In the genomic region with DNA sequence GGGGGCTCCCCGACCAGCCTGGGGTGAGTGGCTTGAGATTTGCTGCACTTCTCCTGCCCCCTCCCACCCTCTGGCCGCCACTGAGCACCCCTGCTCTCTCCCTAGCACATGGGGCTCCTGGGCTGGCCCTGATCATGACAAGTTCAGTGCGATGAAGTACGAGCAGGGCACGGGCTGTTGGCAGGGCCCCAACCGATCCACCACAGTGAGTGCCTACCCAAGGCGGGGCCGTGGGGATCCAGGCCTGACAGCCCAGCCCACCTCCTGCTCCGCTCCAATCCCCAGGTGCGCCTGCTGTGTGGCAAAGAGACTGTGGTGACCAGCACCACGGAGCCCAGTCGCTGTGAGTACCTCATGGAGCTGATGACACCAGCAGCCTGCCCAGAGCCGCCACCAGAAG, we compare ENCODE assay signal across 18 mouse cellular contexts. TPM values are rescaled to one million over a fixed set of nuclear protein-coding genes. Genes with fewer than 3 reads are reported as not detected.
DNase-seq lines count a peak whose midpoint lies in the region; ATAC-seq lines count a peak whose summit lies in the region.
"Had no signal": no experiment of that assay in that cellular context is flagged by ENCODE, and none has a peak within 500 bp of the region (broad histone marks: within the 10 kb centered on the region; RNA-seq: fewer than 3 reads in every experiment).

No protein-coding gene starts in this region.

- peak; percentile 36 to 59 for DNase-seq in cerebellum, postnatal 25 days
- no peak for DNase-seq in cerebellum, adult 8-10 months
- DNase-seq in midbrain, embryonic 11.5 days (ENCODE audit: low spot score, missing footprints), result peak; percentile 83
- no peak for DNase-seq in midbrain, embryonic 10.5 days (ENCODE audit: low spot score)
- DNase-seq: heart, postnatal 14 days; kidney, adult 8-10 months; kidney, postnatal 14 days; right cerebral cortex, postnatal 14 days; thymus, postnatal 14 days had no signal

- peak; percentile 22; the same call in 1 of the 2 replicates for ATAC-seq in midbrain, embryonic 11.5 days (ENCODE audit: low FRiP score)
- peak; percentile 27; the same call in 1 of the 2 replicates for ATAC-seq in hindbrain, embryonic 13.5 days (ENCODE audit: low FRiP score)
- peak; percentile 17; the same call in 1 of the 2 replicates for ATAC-seq in neural tube, embryonic 15.5 days (ENCODE audit: low FRiP score)
- ATAC-seq in activated CD4-positive, CD25-positive, alpha-beta regulatory T cell, adult 4 months, result no peak
- ATAC-seq in intestine, embryonic 16.5 days, result no peak

- H3K27ac ChIP-seq in midbrain, embryonic 11.5 days (ENCODE audit: low read depth, low read length), result no peak overlapping the region
- H3K27ac ChIP-seq in midbrain, embryonic 10.5 days (replicated peaks), result no peak overlapping the region
- peak overlapping the region; percentile 23; the same call in 1 of the 2 replicates for H3K27ac ChIP-seq in hindbrain, embryonic 13.5 days
- H3K27ac ChIP-seq in neural tube, embryonic 15.5 days (replicated peaks), result no peak overlapping the region
- no peak overlapping the region for H3K27ac ChIP-seq in intestine, embryonic 16.5 days (ENCODE audit: low read length)
- H3K27ac ChIP-seq: limb, embryonic 15.5 days; liver, embryonic 15.5 days; macrophage had no signal

- no peak overlapping the region for H3K4me2 ChIP-seq in midbrain, embryonic 11.5 days
- H3K4me2 ChIP-seq in hindbrain, embryonic 13.5 days, result no peak overlapping the region
- H3K4me2 ChIP-seq in neural tube, embryonic 15.5 days, result no peak overlapping the region
- no peak overlapping the region for H3K4me2 ChIP-seq in intestine, embryonic 16.5 days (ENCODE audit: low read depth, low read length)
- H3K4me2 ChIP-seq: heart, embryonic 12.5 days; limb, embryonic 15.5 days; liver, embryonic 15.5 days had no signal

- H3K4me3 ChIP-seq in midbrain, embryonic 11.5 days (ENCODE audit: low read depth, low read length), result no peak overlapping the region
- H3K4me3 ChIP-seq in midbrain, embryonic 10.5 days, result no peak overlapping the region
- H3K4me3 ChIP-seq in hindbrain, embryonic 13.5 days, result no peak overlapping the region
- no peak overlapping the region for H3K4me3 ChIP-seq in neural tube, embryonic 15.5 days (replicated peaks)
- no peak overlapping the region for H3K4me3 ChIP-seq in intestine, embryonic 16.5 days (ENCODE audit: low read length)
- H3K4me3 ChIP-seq: heart, embryonic 12.5 days; limb, embryonic 15.5 days; liver, embryonic 15.5 days had no signal

- peaks cover 39% of the 10 kb centered on the region for H3K36me3 ChIP-seq in midbrain, embryonic 11.5 days (ENCODE audit: control insufficient read depth, insufficient read depth, low read length)
- peaks cover 90% of the 10 kb centered on the region for H3K36me3 ChIP-seq in midbrain, embryonic 10.5 days
- H3K36me3 ChIP-seq in hindbrain, embryonic 13.5 days, result peaks cover 89% of the 10 kb centered on the region
- peaks cover 76% of the 10 kb centered on the region for H3K36me3 ChIP-seq in neural tube, embryonic 15.5 days
- peaks cover 45% of the 10 kb centered on the region for H3K36me3 ChIP-seq in intestine, embryonic 16.5 days (ENCODE audit: control insufficient read depth, insufficient read depth, low read length)

- 91% methylated on average over 13 of the region's 13 CpGs for WGBS in midbrain, embryonic 11.5 days
- WGBS in midbrain, embryonic 10.5 days, result 93% methylated on average over 13 of the region's 13 CpGs
- 92% methylated on average over 13 of the region's 13 CpGs for WGBS in hindbrain, embryonic 13.5 days
- WGBS in neural tube, embryonic 15.5 days, result 93% methylated on average over 13 of the region's 13 CpGs
- WGBS in intestine, embryonic 16.5 days, result 90% methylated on average over 13 of the region's 13 CpGs

- no peak overlapping the region for H3K9ac ChIP-seq in midbrain, embryonic 11.5 days (ENCODE audit: low read length)
- H3K9ac ChIP-seq in hindbrain, embryonic 13.5 days, result no peak overlapping the region
- H3K9ac ChIP-seq in neural tube, embryonic 15.5 days (replicated peaks), result no peak overlapping the region
- no peak overlapping the region for H3K9ac ChIP-seq in intestine, embryonic 16.5 days (ENCODE audit: low read depth, low read length)
- H3K9ac ChIP-seq: heart, embryonic 12.5 days; limb, embryonic 15.5 days; liver, embryonic 15.5 days had no signal

- H3K9me3 ChIP-seq in midbrain, embryonic 11.5 days (ENCODE audit: control insufficient read depth, low read length), result no peaks in the 10 kb centered on the region
- no peaks in the 10 kb centered on the region for H3K9me3 ChIP-seq in midbrain, embryonic 10.5 days (replicated peaks)
- H3K9me3 ChIP-seq in hindbrain, embryonic 13.5 days, result no peaks in the 10 kb centered on the region
- H3K9me3 ChIP-seq in neural tube, embryonic 15.5 days (replicated peaks), result no peaks in the 10 kb centered on the region
- no peaks in the 10 kb centered on the region for H3K9me3 ChIP-seq in intestine, embryonic 16.5 days (ENCODE audit: control insufficient read depth, low read length)
- H3K9me3 ChIP-seq: heart, embryonic 12.5 days; limb, embryonic 15.5 days; liver, embryonic 15.5 days had no signal

- H3K4me1 ChIP-seq in midbrain, embryonic 11.5 days (ENCODE audit: control insufficient read depth, insufficient read depth, low read length), result no peaks in the 10 kb centered on the region; the same call in 1 of the 2 replicates
- peaks cover 18% of the 10 kb centered on the region for H3K4me1 ChIP-seq in midbrain, embryonic 10.5 days
- peaks cover 21% of the 10 kb centered on the region; the same call in 1 of the 2 replicates for H3K4me1 ChIP-seq in hindbrain, embryonic 13.5 days (replicated peaks)
- no peaks in the 10 kb centered on the region for H3K4me1 ChIP-seq in neural tube, embryonic 15.5 days
- no peaks in the 10 kb centered on the region for H3K4me1 ChIP-seq in intestine, embryonic 16.5 days (ENCODE audit: control insufficient read depth, insufficient read depth, low read length)
- H3K4me1 ChIP-seq: heart, embryonic 12.5 days; limb, embryonic 15.5 days had no signal

- H3K27me3 ChIP-seq in midbrain, embryonic 11.5 days (ENCODE audit: control insufficient read depth, insufficient read depth, low read length), result no peaks in the 10 kb centered on the region
- no peaks in the 10 kb centered on the region for H3K27me3 ChIP-seq in midbrain, embryonic 10.5 days (ENCODE audit: low read depth, poor library complexity, severe bottlenecking)
- H3K27me3 ChIP-seq in hindbrain, embryonic 13.5 days, result no peaks in the 10 kb centered on the region
- no peaks in the 10 kb centered on the region for H3K27me3 ChIP-seq in neural tube, embryonic 15.5 days (replicated peaks)
- H3K27me3 ChIP-seq in intestine, embryonic 16.5 days (replicated peaks; ENCODE audit: control insufficient read depth, insufficient read depth, low read length), result no peaks in the 10 kb centered on the region
- H3K27me3 ChIP-seq: CH12.LX; heart, embryonic 12.5 days; limb, embryonic 15.5 days; liver, embryonic 15.5 days had no signal

RNA-seq across cellular contexts. Expression of a gene that starts 10.1 kb away (rescaled TPM):
- polyA plus RNA-seq in midbrain, embryonic 11.5 days (2014; fragmentation: Nextera tagmentation; extraction: Ambion mirVana), result 85.5 and 86.9 TPM in 2 replicates
- 108 and 112 TPM in 2 replicates for polyA plus RNA-seq in midbrain, embryonic 10.5 days (2016; fragmentation: Nextera tagmentation; extraction: Ambion mirVana)
- polyA plus RNA-seq in hindbrain, embryonic 13.5 days (2015; fragmentation: Nextera tagmentation; extraction: Ambion mirVana), result 99.3 and 101 TPM in 2 replicates
- 93.8 and 99.4 TPM in 2 replicates for polyA plus RNA-seq in neural tube, embryonic 15.5 days (2015; fragmentation: Nextera tagmentation; extraction: Ambion mirVana)
- 10 to 100 TPM; 28.9 to 43.9 TPM for polyA plus RNA-seq in activated CD4-positive, CD25-positive, alpha-beta regulatory T cell, adult 4 months (2017; shearing (Covaris generic))
- polyA plus RNA-seq in intestine, embryonic 16.5 days (2015; fragmentation: Nextera tagmentation; extraction: Ambion mirVana), result 121 and 125 TPM in 2 replicates

RNA-seq across cellular contexts. Expression of a gene that starts 10.3 kb away (rescaled TPM):
- polyA plus RNA-seq in midbrain, embryonic 11.5 days (2014; fragmentation: Nextera tagmentation; extraction: Ambion mirVana), result 4.7 and 6.3 TPM in 2 replicates
- 5.7 and 6.3 TPM in 2 replicates for polyA plus RNA-seq in midbrain, embryonic 10.5 days (2016; fragmentation: Nextera tagmentation; extraction: Ambion mirVana)
- polyA plus RNA-seq in hindbrain, embryonic 13.5 days (2015; fragmentation: Nextera tagmentation; extraction: Ambion mirVana), result 4.1 and 4.4 TPM in 2 replicates
- 4.0 and 4.5 TPM in 2 replicates for polyA plus RNA-seq in neural tube, embryonic 15.5 days (2015; fragmentation: Nextera tagmentation; extraction: Ambion mirVana)
- not detected for polyA plus RNA-seq in activated CD4-positive, CD25-positive, alpha-beta regulatory T cell, adult 4 months (2017; shearing (Covaris generic))
- 0.28 and 0.54 TPM in 2 replicates for polyA plus RNA-seq in intestine, embryonic 16.5 days (2015; fragmentation: Nextera tagmentation; extraction: Ambion mirVana)
- polyA plus RNA-seq: liver, embryonic 15.5 days had no signal

RNA-seq across cellular contexts. Expression of a gene that starts 23.5 kb away (rescaled TPM):
- 0.97 and 2.2 TPM in 2 replicates for polyA plus RNA-seq in midbrain, embryonic 11.5 days (2014; fragmentation: Nextera tagmentation; extraction: Ambion mirVana)
- polyA plus RNA-seq in midbrain, embryonic 10.5 days (2016; fragmentation: Nextera tagmentation; extraction: Ambion mirVana), result 3.0 and 3.7 TPM in 2 replicates
- polyA plus RNA-seq in hindbrain, embryonic 13.5 days (2015; fragmentation: Nextera tagmentation; extraction: Ambion mirVana), result 1.1 TPM in 2 replicates
- 1.6 and 4.6 TPM in 2 replicates for polyA plus RNA-seq in neural tube, embryonic 15.5 days (2015; fragmentation: Nextera tagmentation; extraction: Ambion mirVana)
- polyA plus RNA-seq in activated CD4-positive, CD25-positive, alpha-beta regulatory T cell, adult 4 months (2017; shearing (Covaris generic)), result not detected
- polyA plus RNA-seq in intestine, embryonic 16.5 days (2015; fragmentation: Nextera tagmentation; extraction: Ambion mirVana), result 1.7 and 2.0 TPM in 2 replicates

RNA-seq across cellular contexts. Expression of a gene that starts 39.1 kb away (rescaled TPM):
- polyA plus RNA-seq in midbrain, embryonic 11.5 days (2014; fragmentation: Nextera tagmentation; extraction: Ambion mirVana), result 49.8 and 53.9 TPM in 2 replicates
- polyA plus RNA-seq in midbrain, embryonic 10.5 days (2016; fragmentation: Nextera tagmentation; extraction: Ambion mirVana), result 16.7 and 26.8 TPM in 2 replicates
- polyA plus RNA-seq in hindbrain, embryonic 13.5 days (2015; fragmentation: Nextera tagmentation; extraction: Ambion mirVana), result 80.6 and 81.7 TPM in 2 replicates
- polyA plus RNA-seq in neural tube, embryonic 15.5 days (2015; fragmentation: Nextera tagmentation; extraction: Ambion mirVana), result 67.4 and 96.9 TPM in 2 replicates
- polyA plus RNA-seq in activated CD4-positive, CD25-positive, alpha-beta regulatory T cell, adult 4 months (2017; shearing (Covaris generic)), result not detected
- 1.5 and 1.9 TPM in 2 replicates for polyA plus RNA-seq in intestine, embryonic 16.5 days (2015; fragmentation: Nextera tagmentation; extraction: Ambion mirVana)
- polyA plus RNA-seq: macrophage had no signal

RNA-seq across cellular contexts. Expression of a gene that starts 49.4 kb away (rescaled TPM):
- 3.4 and 5.2 TPM in 2 replicates for polyA plus RNA-seq in midbrain, embryonic 11.5 days (2014; fragmentation: Nextera tagmentation; extraction: Ambion mirVana)
- 8.9 and 10.2 TPM in 2 replicates for polyA plus RNA-seq in midbrain, embryonic 10.5 days (2016; fragmentation: Nextera tagmentation; extraction: Ambion mirVana)
- polyA plus RNA-seq in hindbrain, embryonic 13.5 days (2015; fragmentation: Nextera tagmentation; extraction: Ambion mirVana), result 1.9 and 2.2 TPM in 2 replicates
- 1.0 and 2.2 TPM in 2 replicates for polyA plus RNA-seq in neural tube, embryonic 15.5 days (2015; fragmentation: Nextera tagmentation; extraction: Ambion mirVana)
- under 1 TPM in 1 of 2 experiments, not detected in 1; 0.36 TPM for polyA plus RNA-seq in activated CD4-positive, CD25-positive, alpha-beta regulatory T cell, adult 4 months (2017; shearing (Covaris generic))
- 4.8 and 6.4 TPM in 2 replicates for polyA plus RNA-seq in intestine, embryonic 16.5 days (2015; fragmentation: Nextera tagmentation; extraction: Ambion mirVana)

Comparison
In these comparisons a context has a peak if more than half of its experiments do, and no peak if none do; other contexts are left out.
1. DNase-seq: peak in cerebellum, postnatal 25 days (2 of 2) and midbrain, embryonic 11.5 days (single experiment); none in cerebellum, adult 8-10 months (single experiment) and midbrain, embryonic 10.5 days (single experiment).
2. ATAC-seq: peak in midbrain, embryonic 11.5 days (single experiment), hindbrain, embryonic 13.5 days (single experiment) and neural tube, embryonic 15.5 days (single experiment); none in activated CD4-positive, CD25-positive, alpha-beta regulatory T cell, adult 4 months (single experiment) and intestine, embryonic 16.5 days (single experiment).